Mouse (Mus musculus): ENCODE data around the gene Mcpt2. TPM values are rescaled to one million over a fixed set of nuclear protein-coding genes. Genes with fewer than 3 reads are reported as not detected.

Mcpt2 gene
- polyA plus RNA-seq, 2 experiments = 0.06 to 0.22 TPM

- no peak overlapping the region for H3K4me2 ChIP-seq (ENCODE audit: low read depth)
- no peak overlapping the region for H3K27ac ChIP-seq
- no peak overlapping the region for H3K9ac ChIP-seq (replicated peaks)
- no peaks in the 10 kb centered on the region for H3K9me3 ChIP-seq (ENCODE audit: control insufficient read depth, low read length)
- TF ChIP-seq EP300 (IDR thresholded peaks at IDR 0.05; ENCODE audit: low read depth) (no peak), CTCF (IDR thresholded peaks at IDR 0.05; ENCODE audit: low read depth) (no peak)
- no peaks in the 10 kb centered on the region for H3K27me3 ChIP-seq (ENCODE audit: control insufficient read depth, insufficient read depth, low read length)
- ATAC-seq (ENCODE audit: insufficient read depth) = no peak
- no peaks in the 10 kb centered on the region for H3K36me3 ChIP-seq (replicated peaks; ENCODE audit: control insufficient read depth, insufficient read depth, low read depth)
- no peaks in the 10 kb centered on the region for H3K4me1 ChIP-seq (replicated peaks; ENCODE audit: control insufficient read depth in 2 of 2, insufficient read depth in 2 of 2, low read length in 1 of 2)
- H3K4me3 ChIP-seq (ENCODE audit: insufficient read depth in 1 of 2, low read depth in 2 of 2, low read length in 2 of 2) = no peak overlapping the region
- 63% methylated on average over 4 of the region's 4 CpGs for WGBS (ENCODE audit: insufficient replicate concordance)
- DNase-seq (ENCODE audit: low read depth in 3 of 3, low spot score in 3 of 3) = no peak
Measured at GRCm38 (mm10) chr14:56082016-56082415, 40.2 kb downstream of the Mcpt2 start.

DNA sequence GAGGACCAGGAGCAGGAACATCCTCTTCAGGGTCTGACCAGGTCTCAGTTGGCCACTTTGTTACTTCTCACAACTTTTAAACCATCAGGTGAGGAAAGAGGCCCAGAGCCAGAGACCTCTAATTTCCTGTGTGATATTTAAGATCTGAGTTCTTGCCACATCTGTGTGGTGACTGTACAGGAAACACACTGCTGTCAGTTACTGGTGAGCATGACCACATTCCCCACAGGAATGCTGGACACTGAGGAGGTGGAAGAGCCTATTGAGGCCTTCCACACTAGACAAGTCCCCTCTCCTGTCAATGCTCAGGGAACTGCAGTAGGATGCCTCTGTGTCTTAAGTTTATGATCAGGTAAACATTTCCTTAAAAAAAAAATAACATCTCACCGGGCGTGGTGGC lies 43.3 kb downstream of the Mcpt2 start, which contains the start of gene Mcpt8:
Mcpt8 (minus strand) TSS at position 107 of the 400 bp plus-strand sequence.
- 89% methylated on average over 2 of the region's 2 CpGs for WGBS (ENCODE audit: insufficient replicate concordance)
- H3K4me1 ChIP-seq (replicated peaks; ENCODE audit: control insufficient read depth in 2 of 2, insufficient read depth in 2 of 2, low read length in 1 of 2) = no peaks in the 10 kb centered on the region
- TF ChIP-seq CTCF (IDR thresholded peaks at IDR 0.05; ENCODE audit: low read depth) (no peak), EP300 (IDR thresholded peaks at IDR 0.05; ENCODE audit: low read depth) (no peak)

DNA sequence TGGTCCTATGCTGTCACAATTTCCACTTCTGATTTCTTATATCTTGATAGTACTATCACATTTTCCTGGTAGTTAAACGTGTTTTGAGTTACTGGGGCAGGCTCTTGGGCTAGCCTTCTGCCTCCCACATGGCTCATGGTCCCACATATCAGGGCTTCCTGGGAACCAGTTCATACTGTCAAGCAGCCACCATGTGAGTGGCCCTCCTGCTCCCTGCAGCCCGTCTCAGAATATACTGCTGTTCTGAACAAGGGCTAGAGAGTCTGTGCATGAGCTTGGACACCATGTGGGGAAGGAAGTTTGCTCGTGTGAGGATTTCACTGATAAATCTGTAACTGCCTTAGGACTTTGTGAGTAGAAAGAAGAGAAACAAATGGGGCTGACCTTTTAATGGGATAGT lies 44.9 kb downstream of the Mcpt2 start:
- no peak overlapping the region for H3K4me3 ChIP-seq (ENCODE audit: insufficient read depth in 1 of 2, low read depth in 2 of 2, low read length in 2 of 2)
- DNase-seq (ENCODE audit: low read depth in 3 of 3, low spot score in 3 of 3) (no peak), ATAC-seq (ENCODE audit: insufficient read depth) (no peak)
- TF ChIP-seq EP300 (IDR thresholded peaks at IDR 0.05; ENCODE audit: low read depth) (no peak), CTCF (IDR thresholded peaks at IDR 0.05; ENCODE audit: low read depth) (no peak)
- no peak overlapping the region for H3K9ac ChIP-seq (replicated peaks)
- no peak overlapping the region for H3K4me2 ChIP-seq (ENCODE audit: low read depth)
- H3K9me3 ChIP-seq (ENCODE audit: control insufficient read depth, low read length) = no peaks in the 10 kb centered on the region
- H3K27me3 ChIP-seq (ENCODE audit: control insufficient read depth, insufficient read depth, low read length) = no peaks in the 10 kb centered on the region
- H3K27ac ChIP-seq = no peak overlapping the region
- no peaks in the 10 kb centered on the region for H3K4me1 ChIP-seq (replicated peaks; ENCODE audit: control insufficient read depth in 2 of 2, insufficient read depth in 2 of 2, low read length in 1 of 2)
- no peaks in the 10 kb centered on the region for H3K36me3 ChIP-seq (replicated peaks; ENCODE audit: control insufficient read depth, insufficient read depth, low read depth)
- WGBS (ENCODE audit: insufficient replicate concordance) = 27% methylated on average over 3 of the region's 3 CpGs

More for the DNA sequence above, 43.3 kb downstream of the Mcpt2 start, which contains the start of gene Mcpt8:
- no peaks in the 10 kb centered on the region for H3K36me3 ChIP-seq (replicated peaks; ENCODE audit: control insufficient read depth, insufficient read depth, low read depth)
- no peak within 1 kb of the TSS for H3K27ac ChIP-seq
- no peak for DNase-seq (ENCODE audit: low read depth in 3 of 3, low spot score in 3 of 3)
- H3K9ac ChIP-seq (replicated peaks) = no peak within 1 kb of the TSS
- no peak within 1 kb of the TSS for H3K4me2 ChIP-seq (ENCODE audit: low read depth)
- ATAC-seq (ENCODE audit: insufficient read depth) = no peak
- H3K9me3 ChIP-seq (ENCODE audit: control insufficient read depth, low read length) = no peaks in the 10 kb centered on the region
- H3K27me3 ChIP-seq (ENCODE audit: control insufficient read depth, insufficient read depth, low read length) = no peaks in the 10 kb centered on the region
- no peak within 1 kb of the TSS for H3K4me3 ChIP-seq (ENCODE audit: insufficient read depth in 1 of 2, low read depth in 2 of 2, low read length in 2 of 2)

- Histone ChIP-seq H3K4me1 (replicated peaks; ENCODE audit: control insufficient read depth in 2 of 2, insufficient read depth in 2 of 2, low read length in 1 of 2) (no peaks in the 10 kb centered on the region), H3K36me3 (replicated peaks; ENCODE audit: control insufficient read depth, insufficient read depth, low read depth) (no peaks in the 10 kb centered on the region), H3K27ac (no peak overlapping the region), H3K27me3 (ENCODE audit: control insufficient read depth, insufficient read depth, low read length) (no peaks in the 10 kb centered on the region), H3K9me3 (ENCODE audit: control insufficient read depth, low read length) (no peaks in the 10 kb centered on the region), H3K4me2 (ENCODE audit: low read depth) (no peak overlapping the region), H3K4me3 (ENCODE audit: insufficient read depth in 1 of 2, low read depth in 2 of 2, low read length in 2 of 2) (no peak overlapping the region), H3K9ac (replicated peaks) (no peak overlapping the region)
- DNase-seq (ENCODE audit: low read depth in 3 of 3, low spot score in 3 of 3) (no peak), ATAC-seq (ENCODE audit: insufficient read depth) (no peak)
- TF ChIP-seq CTCF (IDR thresholded peaks at IDR 0.05; ENCODE audit: low read depth) (no peak), EP300 (IDR thresholded peaks at IDR 0.05; ENCODE audit: low read depth) (no peak)
- WGBS (ENCODE audit: insufficient replicate concordance) = 21% methylated on average over 2 of the region's 2 CpGs
Measured at GRCm38 (mm10) chr14:56093353-56093752, 51.5 kb downstream of the Mcpt2 start.

Small RNAs within 50 kb of the gene (microRNA-seq; reads per million reads assigned to microRNA genes)
- not detected for gene Mir6949

Other genes with a start within 250 kb of the Mcpt2 start
- gene Nfatc4, start 218.9 kb upstream of the Mcpt2 start, polyA plus RNA-seq (2012; rRNA removed) = 0.89 and 1.0 TPM in 2 replicates
- gene Nfatc4, start 218.9 kb upstream of the Mcpt2 start, polyA plus RNA-seq (2014; fragmentation: Nextera tagmentation; extraction: Ambion mirVana) = 0.33 and 0.66 TPM in 2 replicates
- gene Nynrin, start 188.0 kb upstream of the Mcpt2 start, polyA plus RNA-seq (2012; rRNA removed) = 1.7 and 1.9 TPM in 2 replicates
- 1.2 and 1.4 TPM in 2 replicates for gene Nynrin, start 188.0 kb upstream of the Mcpt2 start, polyA plus RNA-seq (2014; fragmentation: Nextera tagmentation; extraction: Ambion mirVana)
- gene Cbln3, start 157.6 kb upstream of the Mcpt2 start, polyA plus RNA-seq (2012; rRNA removed) = 0.15 and 0.16 TPM in 2 replicates
- 0.06 and 0.15 TPM in 2 replicates for gene Cbln3, start 157.6 kb upstream of the Mcpt2 start, polyA plus RNA-seq (2014; fragmentation: Nextera tagmentation; extraction: Ambion mirVana)
- gene Khnyn, start 157.1 kb upstream of the Mcpt2 start, polyA plus RNA-seq (2012; rRNA removed) = 5.8 and 7.5 TPM in 2 replicates
- gene Khnyn, start 157.1 kb upstream of the Mcpt2 start, polyA plus RNA-seq (2014; fragmentation: Nextera tagmentation; extraction: Ambion mirVana) = 2.4 and 2.8 TPM in 2 replicates
- 6.1 and 6.7 TPM in 2 replicates for gene Sdr39u1, start 141.7 kb upstream of the Mcpt2 start, polyA plus RNA-seq (2012; rRNA removed)
- 11.8 and 12.0 TPM in 2 replicates for gene Sdr39u1, start 141.7 kb upstream of the Mcpt2 start, polyA plus RNA-seq (2014; fragmentation: Nextera tagmentation; extraction: Ambion mirVana)
- gene Cma1, start 97.4 kb upstream of the Mcpt2 start, polyA plus RNA-seq (2012; rRNA removed) = 0.12 and 0.13 TPM in 2 replicates
- 0.15 and 0.25 TPM in 2 replicates for gene Cma1, start 97.4 kb upstream of the Mcpt2 start, polyA plus RNA-seq (2014; fragmentation: Nextera tagmentation; extraction: Ambion mirVana)
- gene Cma2, start 91.1 kb upstream of the Mcpt2 start, polyA plus RNA-seq (2012; rRNA removed) = not detected in 2 replicates
- gene Cma2, start 91.1 kb upstream of the Mcpt2 start, polyA plus RNA-seq (2014; fragmentation: Nextera tagmentation; extraction: Ambion mirVana) = not detected in 2 replicates
- gene Mcpt1, start 24.1 kb upstream of the Mcpt2 start, polyA plus RNA-seq (2012; rRNA removed) = not detected in 2 replicates
- not detected in 2 replicates for gene Mcpt1, start 24.1 kb upstream of the Mcpt2 start, polyA plus RNA-seq (2014; fragmentation: Nextera tagmentation; extraction: Ambion mirVana)
- not detected in 2 replicates for gene Mcpt9, start 11.5 kb upstream of the Mcpt2 start, polyA plus RNA-seq (2012; rRNA removed)
- not detected in 2 replicates for gene Mcpt9, start 11.5 kb upstream of the Mcpt2 start, polyA plus RNA-seq (2014; fragmentation: Nextera tagmentation; extraction: Ambion mirVana)
- 0.04 TPM in 1 of 2 replicates, not detected in the other for gene Mcpt4, start 20.3 kb downstream of the Mcpt2 start, polyA plus RNA-seq (2012; rRNA removed)
- gene Mcpt4, start 20.3 kb downstream of the Mcpt2 start, polyA plus RNA-seq (2014; fragmentation: Nextera tagmentation; extraction: Ambion mirVana) = not detected in 2 replicates
- gene Mcpt8, start 43.2 kb downstream of the Mcpt2 start, polyA plus RNA-seq (2012; rRNA removed) = 0.79 and 4.6 TPM in 2 replicates
- gene Mcpt8, start 43.2 kb downstream of the Mcpt2 start, polyA plus RNA-seq (2014; fragmentation: Nextera tagmentation; extraction: Ambion mirVana) = 4.3 and 15.8 TPM in 2 replicates
- gene Ctsg, start 60.5 kb downstream of the Mcpt2 start, polyA plus RNA-seq (2012; rRNA removed) = 32.2 and 32.6 TPM in 2 replicates
- gene Ctsg, start 60.5 kb downstream of the Mcpt2 start, polyA plus RNA-seq (2014; fragmentation: Nextera tagmentation; extraction: Ambion mirVana) = 27.1 and 48.4 TPM in 2 replicates
- gene Gzme, start 78.6 kb downstream of the Mcpt2 start, polyA plus RNA-seq (2012; rRNA removed) = 0.10 TPM in 1 of 2 replicates, not detected in the other
- gene Gzme, start 78.6 kb downstream of the Mcpt2 start, polyA plus RNA-seq (2014; fragmentation: Nextera tagmentation; extraction: Ambion mirVana) = not detected in 2 replicates
- 0.04 TPM in 1 of 2 replicates, not detected in the other for gene Gzmd, start 90.6 kb downstream of the Mcpt2 start, polyA plus RNA-seq (2012; rRNA removed)
- not detected in 2 replicates for gene Gzmd, start 90.6 kb downstream of the Mcpt2 start, polyA plus RNA-seq (2014; fragmentation: Nextera tagmentation; extraction: Ambion mirVana)
- not detected in 2 replicates for gene Gzmg, start 117.5 kb downstream of the Mcpt2 start, polyA plus RNA-seq (2012; rRNA removed)
- not detected in 2 replicates for gene Gzmg, start 117.5 kb downstream of the Mcpt2 start, polyA plus RNA-seq (2014; fragmentation: Nextera tagmentation; extraction: Ambion mirVana)
- gene Gzmn, start 132.6 kb downstream of the Mcpt2 start, polyA plus RNA-seq (2012; rRNA removed) = not detected in 2 replicates
- not detected in 2 replicates for gene Gzmn, start 132.6 kb downstream of the Mcpt2 start, polyA plus RNA-seq (2014; fragmentation: Nextera tagmentation; extraction: Ambion mirVana)
- 0.05 TPM in 1 of 2 replicates, not detected in the other for gene Gzmf, start 169.4 kb downstream of the Mcpt2 start, polyA plus RNA-seq (2012; rRNA removed)
- not detected in 2 replicates for gene Gzmf, start 169.4 kb downstream of the Mcpt2 start, polyA plus RNA-seq (2014; fragmentation: Nextera tagmentation; extraction: Ambion mirVana)
- not detected in 2 replicates for gene Gzmc, start 192.6 kb downstream of the Mcpt2 start, polyA plus RNA-seq (2012; rRNA removed)
- gene Gzmc, start 192.6 kb downstream of the Mcpt2 start, polyA plus RNA-seq (2014; fragmentation: Nextera tagmentation; extraction: Ambion mirVana) = not detected in 2 replicates
- gene Gzmb, start 220.2 kb downstream of the Mcpt2 start, polyA plus RNA-seq (2012; rRNA removed) = 0.06 and 0.17 TPM in 2 replicates
- gene Gzmb, start 220.2 kb downstream of the Mcpt2 start, polyA plus RNA-seq (2014; fragmentation: Nextera tagmentation; extraction: Ambion mirVana) = 0.18 TPM in 1 of 2 replicates, not detected in the other

All from liver, embryonic 14.5 days (tissue).